Mouse (Mus musculus) spleen, adult 2 months (tissue): ENCODE results near the gene Bid. TPM values are rescaled to one million over a fixed set of nuclear protein-coding genes. Genes with fewer than 3 reads are reported as not detected.

ENCODE experiments used
- DNase-seq, 2 experiments: peaks; one replicate each; pipeline versions ENCODE4 v3.0.0 to v3.0.0-alpha.2; 2012 to 2021; ENCODE audit warnings: low spot score in 2 of 2, low read depth in 1 of 2
- H3K27ac ChIP-seq: fragments of 200-500 bp; 2 replicates; pipeline ENCODE4 v1.5.1; 2012; ENCODE audit warnings: low read length, inconsistent platforms; ENCODE audit not compliant: insufficient read depth
- H3K27me3 ChIP-seq: fragments of 200-500 bp; 2 replicates; pipeline ENCODE4 v1.6.1; 2012; ENCODE audit warnings: mild to moderate bottlenecking, moderate library complexity, low read length, inconsistent platforms; ENCODE audit not compliant: control insufficient read depth, insufficient read depth
- H3K36me3 ChIP-seq: fragments of 200-500 bp; 2 replicates; pipeline ENCODE4 v1.6.1; 2012; ENCODE audit warnings: mild to moderate bottlenecking, low read length, inconsistent platforms; ENCODE audit not compliant: control insufficient read depth, insufficient read depth
- H3K4me1 ChIP-seq: fragments of 200-500 bp; 2 replicates; pipeline ENCODE4 v1.6.1; 2011; ENCODE audit warnings: inconsistent platforms; ENCODE audit not compliant: control insufficient read depth, insufficient read depth, insufficient read length
- H3K4me3 ChIP-seq: fragments of 200-500 bp; 2 replicates; pipeline ENCODE4 v1.5.1; 2011; ENCODE audit warnings: mild to moderate bottlenecking, inconsistent platforms; ENCODE audit not compliant: insufficient read depth, insufficient read length; ENCODE audit errors: extremely low read depth
- CTCF ChIP-seq: fragments of 200-500 bp; IDR thresholded peaks from 2 replicates; pipeline ENCODE4 v1.5.1; 2011; ENCODE audit warnings: mild to moderate bottlenecking, inconsistent platforms; ENCODE audit not compliant: insufficient read depth, insufficient read length, insufficient replicate concordance; ENCODE audit errors: extremely low read depth
- POLR2A ChIP-seq: fragments of 200-500 bp; IDR thresholded peaks from 2 replicates; pipeline ENCODE4 v1.6.1; 2011; ENCODE audit warnings: low read depth, low read length, inconsistent platforms
- WGBS: fragments of 180-500 bp; shearing (Covaris S2); methylation state at CpG from one replicate; pipeline ENCODE4 v1.1.7; 2018; 5-methylcytosine and 5-hydroxymethylcytosine counted together
- polyA plus RNA-seq: library from polyadenylated mRNA; depleted of rRNA; stranded (reverse); fragments of >200 nt; gene quantifications from 2 replicates; pipeline ENCODE4 v1.2.3, GENCODE M21; 2012

Bid gene
- polyA plus RNA-seq, 1 experiment = 23.6 TPM

- Histone ChIP-seq H3K36me3 (peaks cover 47% of the 10 kb centered on the region), H3K27ac (no peak overlapping the region), H3K27me3 (no peaks in the 10 kb centered on the region), H3K4me3 (no peak overlapping the region), H3K4me1 (no peaks in the 10 kb centered on the region)
- DNase-seq = no peak
- no peak for TF ChIP-seq POLR2A
- no peak for TF ChIP-seq CTCF
- WGBS = 97% methylated on average over 9 of the region's 9 CpGs
Measured at GRCm38 (mm10) chr6:120894089-120894488, 22.6 kb downstream of the Bid start.

- WGBS = 96% methylated on average over 17 of the region's 17 CpGs
- no peak for DNase-seq
- H3K4me1 ChIP-seq = no peaks in the 10 kb centered on the region
- TF ChIP-seq CTCF = no peak
- no peak for TF ChIP-seq POLR2A
- no peaks in the 10 kb centered on the region for H3K27me3 ChIP-seq
- H3K36me3 ChIP-seq = peaks cover 24% of the 10 kb centered on the region
- no peak overlapping the region for H3K4me3 ChIP-seq
- no peak overlapping the region for H3K27ac ChIP-seq
Measured at GRCm38 (mm10) chr6:120886696-120887095, 30.0 kb downstream of the Bid start.

GRCm38 (mm10) chr6:120884436-120884835 is 32.2 kb downstream of the Bid start:
- Histone ChIP-seq H3K36me3 (peaks cover 23% of the 10 kb centered on the region), H3K27ac (no peak overlapping the region), H3K4me1 (no peaks in the 10 kb centered on the region), H3K4me3 (no peak overlapping the region), H3K27me3 (no peaks in the 10 kb centered on the region)
- TF ChIP-seq CTCF (no peak), POLR2A (no peak)
- WGBS = 93% methylated on average over 6 of the region's 6 CpGs
- no peak for DNase-seq

- Histone ChIP-seq H3K36me3 (peaks cover 20% of the 10 kb centered on the region), H3K27me3 (no peaks in the 10 kb centered on the region), H3K27ac (no peak overlapping the region), H3K4me3 (no peak overlapping the region), H3K4me1 (no peaks in the 10 kb centered on the region)
- WGBS = 92% methylated on average over 5 of the region's 5 CpGs
- TF ChIP-seq CTCF (no peak), POLR2A (no peak)
- no peak for DNase-seq
Measured at GRCm38 (mm10) chr6:120879046-120879445, 37.6 kb downstream of the Bid start.

GRCm38 (mm10) chr6:120873874-120874273 is 42.8 kb downstream of the Bid start:
- Histone ChIP-seq H3K4me1 (no peaks in the 10 kb centered on the region), H3K27ac (no peak overlapping the region), H3K36me3 (peaks cover 15% of the 10 kb centered on the region), H3K27me3 (no peaks in the 10 kb centered on the region), H3K4me3 (no peak overlapping the region)
- WGBS = 86% methylated on average over 9 of the region's 9 CpGs
- no peak for DNase-seq
- TF ChIP-seq POLR2A (no peak), CTCF (no peak)

DNA sequence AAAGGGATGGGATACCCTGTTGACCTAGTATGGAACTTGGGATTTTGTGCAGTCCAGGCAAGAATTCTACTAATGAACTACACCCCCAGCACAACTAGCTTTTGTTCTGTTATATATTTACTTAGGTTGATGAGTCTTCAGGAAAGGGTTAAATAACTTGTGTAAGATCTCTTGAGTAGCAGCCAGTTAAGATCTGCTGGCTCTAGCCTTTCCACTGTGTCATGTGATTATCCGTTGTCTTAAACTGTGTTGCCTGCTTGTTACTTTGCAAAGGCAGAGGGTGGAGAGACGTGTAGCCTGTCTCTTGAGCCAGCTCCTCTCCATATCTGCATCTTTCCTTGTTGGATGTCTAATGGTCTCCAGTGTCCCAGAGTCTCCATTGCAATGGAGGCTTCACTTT is 45.4 kb downstream of the Bid start:
- H3K36me3 ChIP-seq = peaks cover 4% of the 10 kb centered on the region; the same call in 1 of the 2 replicates
- H3K4me1 ChIP-seq = no peaks in the 10 kb centered on the region
- TF ChIP-seq POLR2A = no peak
- TF ChIP-seq CTCF = no peak
- H3K4me3 ChIP-seq = no peak overlapping the region
- H3K27ac ChIP-seq = no peak overlapping the region
- no peak for DNase-seq
- no peaks in the 10 kb centered on the region for H3K27me3 ChIP-seq
- WGBS = 86% methylated on average over 2 of the region's 2 CpGs

DNA sequence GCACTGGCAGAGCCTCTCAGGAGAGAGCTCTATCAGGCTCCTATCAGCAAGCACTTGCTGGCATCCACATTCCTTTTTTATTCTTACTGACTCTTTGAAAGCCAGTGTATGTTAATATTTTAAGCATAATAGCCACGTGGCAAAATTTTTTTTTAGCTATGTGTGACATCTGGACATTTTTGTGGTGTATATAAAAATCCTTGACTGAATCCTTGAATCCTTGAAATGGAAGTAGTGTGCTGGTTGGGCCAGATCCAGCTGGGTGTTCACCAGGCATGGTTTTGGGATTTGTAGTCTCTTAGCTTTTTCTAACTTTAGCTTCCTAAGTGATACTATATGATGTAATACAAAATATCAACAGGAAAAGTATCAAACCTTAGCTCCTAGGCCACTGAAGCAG is 47.8 kb downstream of the Bid start:
- DNase-seq = no peak
- H3K4me3 ChIP-seq = no peak overlapping the region
- H3K4me1 ChIP-seq = peaks cover 2% of the 10 kb centered on the region; the same call in 1 of the 2 replicates
- peaks cover 10% of the 10 kb centered on the region; the same call in 1 of the 2 replicates for H3K36me3 ChIP-seq
- TF ChIP-seq POLR2A = no peak
- no peak for TF ChIP-seq CTCF
- no peaks in the 10 kb centered on the region for H3K27me3 ChIP-seq
- WGBS = 64% methylated on average over 1 of the region's 1 CpGs
- no peak overlapping the region for H3K27ac ChIP-seq
